Mouse (Mus musculus): ENCODE data around the gene Grap2. TPM values are rescaled to one million over a fixed set of nuclear protein-coding genes. Genes with fewer than 3 reads are reported as not detected.

Gene Grap2
- polyA plus RNA-seq, 1 experiment from 2014 or later: 0.97 TPM

GRCm38 (mm10) chr15:80658815-80659471, 86.5 kb downstream of the Grap2 start:
- no peak overlapping the region for H3K4me2 ChIP-seq
- 63% methylated on average over 6 of the region's 6 CpGs for WGBS
- no peak overlapping the region for H3K27ac ChIP-seq
- no peak overlapping the region for H3K4me3 ChIP-seq
- H3K27me3 ChIP-seq: no peaks in the 10 kb centered on the region
- H3K9ac ChIP-seq: no peak overlapping the region
- H3K9me3 ChIP-seq: no peaks in the 10 kb centered on the region
- no peaks in the 10 kb centered on the region for H3K36me3 ChIP-seq
- H3K4me1 ChIP-seq (replicated peaks): peaks cover 9% of the 10 kb centered on the region; the same call in 1 of the 2 replicates
- no peak for ATAC-seq (ENCODE audit: low FRiP score)

GRCm38 (mm10) chr15:80660963-80661362, 88.6 kb downstream of the Grap2 start:
- no peak for ATAC-seq (ENCODE audit: low FRiP score)
- H3K27me3 ChIP-seq: no peaks in the 10 kb centered on the region
- no peak overlapping the region for H3K4me3 ChIP-seq
- H3K36me3 ChIP-seq: no peaks in the 10 kb centered on the region
- no peak overlapping the region for H3K9ac ChIP-seq
- H3K27ac ChIP-seq: no peak overlapping the region
- no peak overlapping the region for H3K4me2 ChIP-seq
- no peaks in the 10 kb centered on the region for H3K9me3 ChIP-seq
- H3K4me1 ChIP-seq (replicated peaks): peaks cover 9% of the 10 kb centered on the region; the same call in 1 of the 2 replicates
- WGBS: 72% methylated on average over 4 of the region's 4 CpGs

GRCm38 (mm10) chr15:80664444-80664843, 92.0 kb downstream of the Grap2 start:
- 86% methylated on average over 4 of the region's 4 CpGs for WGBS
- H3K9ac ChIP-seq: no peak overlapping the region
- H3K4me3 ChIP-seq: no peak overlapping the region
- no peak for ATAC-seq (ENCODE audit: low FRiP score)
- H3K36me3 ChIP-seq: no peaks in the 10 kb centered on the region
- H3K9me3 ChIP-seq: no peaks in the 10 kb centered on the region; the same call in 1 of the 2 replicates
- H3K27ac ChIP-seq: no peak overlapping the region
- peaks cover 3% of the 10 kb centered on the region for H3K27me3 ChIP-seq
- H3K4me2 ChIP-seq: no peak overlapping the region
- H3K4me1 ChIP-seq (replicated peaks): no peaks in the 10 kb centered on the region

GRCm38 (mm10) chr15:80671295-80672252, 99.2 kb downstream of the Grap2 start, which contains the start of gene Fam83f:
Fam83f (plus strand) TSS chr15:80671847.
- Histone ChIP-seq H3K4me3 (peak within 1 kb of the TSS; percentile 41), H3K27me3 (peaks cover 57% of the 10 kb centered on the region), H3K4me2 (peak within 1 kb of the TSS; percentile 67), H3K9ac (peak within 1 kb of the TSS; percentile 58), H3K36me3 (no peaks in the 10 kb centered on the region), H3K4me1 (replicated peaks) (peaks cover 15% of the 10 kb centered on the region), H3K9me3 (no peaks in the 10 kb centered on the region; the same call in 1 of the 2 replicates), H3K27ac (no peak within 1 kb of the TSS)
- 6% methylated on average over 76 of the region's 85 CpGs for WGBS
- ATAC-seq (ENCODE audit: low FRiP score): peak; percentile 52

- peaks cover 19% of the 10 kb centered on the region for H3K4me1 ChIP-seq (replicated peaks)
- H3K27ac ChIP-seq: no peak overlapping the region
- no peak overlapping the region for H3K4me2 ChIP-seq
- 74% methylated on average over 2 of the region's 2 CpGs for WGBS
- no peaks in the 10 kb centered on the region for H3K9me3 ChIP-seq
- H3K27me3 ChIP-seq: peaks cover 57% of the 10 kb centered on the region
- ATAC-seq (ENCODE audit: low FRiP score): no peak
- no peaks in the 10 kb centered on the region for H3K36me3 ChIP-seq
- H3K9ac ChIP-seq: no peak overlapping the region
- no peak overlapping the region for H3K4me3 ChIP-seq
These were observed 100.4 kb downstream of the Grap2 start for GRCm38 (mm10) chr15:80672810-80673209.

- no peak overlapping the region for H3K4me3 ChIP-seq
- no peak overlapping the region for H3K9ac ChIP-seq
- H3K9me3 ChIP-seq: no peaks in the 10 kb centered on the region
- ATAC-seq (ENCODE audit: low FRiP score): no peak
- peaks cover 26% of the 10 kb centered on the region for H3K4me1 ChIP-seq (replicated peaks)
- no peaks in the 10 kb centered on the region for H3K36me3 ChIP-seq
- peaks cover 57% of the 10 kb centered on the region for H3K27me3 ChIP-seq
- no peak overlapping the region for H3K27ac ChIP-seq
- no peak overlapping the region for H3K4me2 ChIP-seq
- 65% methylated on average over 4 of the region's 4 CpGs for WGBS
These were observed 101.1 kb downstream of the Grap2 start for GRCm38 (mm10) chr15:80673337-80674095.

GRCm38 (mm10) chr15:80674700-80675099, 102.3 kb downstream of the Grap2 start:
- Histone ChIP-seq H3K4me1 (replicated peaks) (peaks cover 38% of the 10 kb centered on the region), H3K9ac (no peak overlapping the region), H3K4me2 (no peak overlapping the region), H3K9me3 (no peaks in the 10 kb centered on the region), H3K27me3 (peaks cover 51% of the 10 kb centered on the region), H3K36me3 (no peaks in the 10 kb centered on the region), H3K27ac (no peak overlapping the region), H3K4me3 (no peak overlapping the region)
- no peak for ATAC-seq (ENCODE audit: low FRiP score)
- 86% methylated on average over 6 of the region's 6 CpGs for WGBS

- peak overlapping the region; percentile 50; the same call in 1 of the 2 replicates for H3K27ac ChIP-seq
- peaks cover 7% of the 10 kb centered on the region for H3K27me3 ChIP-seq
- H3K36me3 ChIP-seq: no peaks in the 10 kb centered on the region
- WGBS: 50% methylated on average over 8 of the region's 8 CpGs
- H3K9me3 ChIP-seq: no peaks in the 10 kb centered on the region
- peak overlapping the region; percentile 49; the same call in 1 of the 2 replicates for H3K9ac ChIP-seq
- peaks cover 56% of the 10 kb centered on the region for H3K4me1 ChIP-seq (replicated peaks)
- no peak overlapping the region for H3K4me2 ChIP-seq
- ATAC-seq (ENCODE audit: low FRiP score): peak; percentile 52; the same call in 1 of the 2 replicates
- no peak overlapping the region for H3K4me3 ChIP-seq
These were observed 107.3 kb downstream of the Grap2 start for GRCm38 (mm10) chr15:80679515-80680215.

- Histone ChIP-seq H3K4me2 (no peak overlapping the region), H3K27ac (no peak overlapping the region), H3K36me3 (no peaks in the 10 kb centered on the region), H3K9ac (no peak overlapping the region), H3K27me3 (no peaks in the 10 kb centered on the region), H3K4me1 (replicated peaks) (peaks cover 64% of the 10 kb centered on the region), H3K9me3 (no peaks in the 10 kb centered on the region), H3K4me3 (no peak overlapping the region)
- no peak for ATAC-seq (ENCODE audit: low FRiP score)
- WGBS: 67% methylated on average over 7 of the region's 7 CpGs
These were observed 108.1 kb downstream of the Grap2 start for GRCm38 (mm10) chr15:80680347-80681030.

- WGBS: 68% methylated on average over 4 of the region's 4 CpGs
- Histone ChIP-seq H3K36me3 (no peaks in the 10 kb centered on the region), H3K4me1 (replicated peaks) (peaks cover 74% of the 10 kb centered on the region), H3K4me3 (no peak overlapping the region), H3K9me3 (no peaks in the 10 kb centered on the region), H3K27ac (peak overlapping the region; percentile 8; the same call in 1 of the 2 replicates), H3K9ac (no peak overlapping the region), H3K27me3 (no peaks in the 10 kb centered on the region), H3K4me2 (no peak overlapping the region)
- ATAC-seq (ENCODE audit: low FRiP score): no peak
These were observed 109.1 kb downstream of the Grap2 start for GRCm38 (mm10) chr15:80681466-80681881.

GRCm38 (mm10) chr15:80682343-80682742, 109.9 kb downstream of the Grap2 start:
- no peak overlapping the region for H3K27ac ChIP-seq
- H3K27me3 ChIP-seq: no peaks in the 10 kb centered on the region
- no peak for ATAC-seq (ENCODE audit: low FRiP score)
- WGBS: 83% methylated on average over 8 of the region's 8 CpGs
- no peaks in the 10 kb centered on the region for H3K9me3 ChIP-seq
- no peaks in the 10 kb centered on the region for H3K36me3 ChIP-seq
- H3K4me3 ChIP-seq: no peak overlapping the region
- H3K4me1 ChIP-seq (replicated peaks): peaks cover 76% of the 10 kb centered on the region
- no peak overlapping the region for H3K4me2 ChIP-seq
- H3K9ac ChIP-seq: no peak overlapping the region

All from hindbrain, embryonic 13.5 days (tissue).